Mouse (Mus musculus) myocyte (in vitro differentiated cells): ENCODE results near the gene Ccdc116.

Experiments used
- E2F4 ChIP-seq: IDR thresholded peaks from one replicate; pipeline ENCODE4 v1.6.1; 2011; ENCODE audit warnings: mild to moderate bottlenecking, control low read depth, moderate library complexity; ENCODE audit not compliant: insufficient read depth
- MAX ChIP-seq: IDR thresholded peaks from one replicate; pipeline ENCODE4 v1.6.1; 2011; ENCODE audit warnings: low read depth, mild to moderate bottlenecking, control low read depth
- MYOG ChIP-seq, 3 experiments: IDR thresholded peaks; one replicate each; pipeline ENCODE4 v1.6.1; 2011; ENCODE audit warnings: control low read depth in 2 of 3, low read depth in 2 of 3, mild to moderate bottlenecking in 2 of 3; ENCODE audit not compliant: insufficient read length in 2 of 3, control insufficient read depth in 1 of 3, insufficient read depth in 1 of 3

- TF ChIP-seq E2F4 (no peak), MAX (no peak), MYOG (IDR thresholded peaks at IDR 0.05; ENCODE audit: control insufficient read depth in 1 of 3, insufficient read depth in 1 of 3, insufficient read length in 2 of 3, low read depth in 2 of 3) (no peak)
Measured at GRCm38 (mm10) chr16:17131191-17132088, 15.6 kb downstream of the Ccdc116 start.
